Mouse (Mus musculus): ENCODE results near the gene Hps6.

The Hps6 gene

GRCm38 (mm10) chr19:46045696-46046311 lies 42.5 kb downstream of the Hps6 start:
- peak; percentile 64 for DNase-seq (ENCODE audit: low spot score)

- DNase-seq (ENCODE audit: low spot score), result peak; percentile 21
These were observed 43.3 kb downstream of the Hps6 start for GRCm38 (mm10) chr19:46046621-46047025.

GRCm38 (mm10) chr19:46047426-46047825 lies 44.1 kb downstream of the Hps6 start:
- no peak for DNase-seq (ENCODE audit: low spot score)

GRCm38 (mm10) chr19:46049129-46049528 lies 45.8 kb downstream of the Hps6 start:
- no peak for DNase-seq (ENCODE audit: low spot score)

GRCm38 (mm10) chr19:46050462-46050861 lies 47.2 kb downstream of the Hps6 start:
- DNase-seq (ENCODE audit: low spot score), result no peak

Data from retina, embryonic 14.5 days (tissue).